Mouse (Mus musculus) CH12.LX (cell line): ENCODE results near the gene 2210011C24Rik. TPM values are rescaled to one million over a fixed set of nuclear protein-coding genes. Genes with fewer than 3 reads are reported as not detected.

Experiments
- DNase-seq: peaks from one replicate; pipeline ENCODE4 v3.0.0-alpha.2; 2013; ENCODE audit errors: extremely low read depth
- H3K27ac ChIP-seq: 2 replicates; pipeline ENCODE4 v1.5.1; 2012; ENCODE audit warnings: low read depth, mild to moderate bottlenecking, control low read depth, moderate library complexity; ENCODE audit not compliant: insufficient read depth
- H3K27me3 ChIP-seq: replicated peaks from 2 replicates; pipeline ENCODE3; 2012; ENCODE audit warnings: inconsistent platforms
- H3K36me3 ChIP-seq, 2 experiments: replicated peaks in 1 of 2; 2 replicates each; pipeline versions ENCODE3 to v1.6.1; 2012; ENCODE audit warnings: inconsistent platforms in 1 of 2, low read length in 1 of 2, mild to moderate bottlenecking in 1 of 2, mixed read lengths in 1 of 2, moderate library complexity in 1 of 2; ENCODE audit not compliant: control insufficient read depth in 1 of 2, insufficient read depth in 1 of 2
- H3K4me1 ChIP-seq, 2 experiments: 2 replicates each; pipeline ENCODE4 v1.6.1; 2012; ENCODE audit warnings: inconsistent platforms in 1 of 2, moderate library complexity in 1 of 2; ENCODE audit not compliant: insufficient read depth in 2 of 2, control insufficient read depth in 1 of 2
- H3K4me2 ChIP-seq: 2 replicates; pipeline ENCODE4 v1.6.1; 2012; ENCODE audit warnings: low read depth, mild to moderate bottlenecking, control low read depth; ENCODE audit not compliant: poor library complexity, insufficient read depth, severe bottlenecking
- H3K4me3 ChIP-seq, 3 experiments: fragments of 150-350 bp in 1 of 3; sonication (generic) in 1 of 3; replicated peaks in 1 of 3; 2 replicates each; pipeline versions ENCODE3 to v1.5.1; 2011 to 2012; ENCODE audit warnings: low read depth in 2 of 3, low read length in 2 of 3, mild to moderate bottlenecking in 2 of 3, moderate library complexity in 2 of 3, control low read depth in 1 of 3, improper control_type of control experiment in 1 of 3, inconsistent platforms in 1 of 3, mixed read lengths in 1 of 3; ENCODE audit not compliant: poor library complexity in 1 of 3
- H3K79me2 ChIP-seq: replicated peaks from 2 replicates; pipeline ENCODE4 v1.6.1; 2012; ENCODE audit warnings: mild to moderate bottlenecking, moderate library complexity; ENCODE audit not compliant: control insufficient read depth, poor library complexity, insufficient read depth, severe bottlenecking; ENCODE audit errors: extremely low read depth
- H3K9ac ChIP-seq: 2 replicates; pipeline ENCODE4 v1.6.1; 2012; ENCODE audit warnings: low read depth, mild to moderate bottlenecking, control low read depth, moderate library complexity; ENCODE audit not compliant: insufficient read depth
- H3K9me3 ChIP-seq: replicated peaks from 2 replicates; pipeline ENCODE3; 2012; ENCODE audit warnings: low read length, inconsistent platforms, mixed read lengths
- CHD1 ChIP-seq: IDR thresholded peaks from 2 replicates; pipeline ENCODE4 v1.6.1; 2012; ENCODE audit warnings: low read depth, low read length, improper control_type of control experiment, inconsistent platforms
- CTCF ChIP-seq, 2 experiments: IDR thresholded peaks in 1 of 2; conservative IDR thresholded peaks in 1 of 2; 2 replicates each; pipeline ENCODE4 v1.5.1; 2011 to 2012; ENCODE audit warnings: low read depth in 2 of 2, low read length in 2 of 2, improper control_type of control experiment in 1 of 2, inconsistent platforms in 1 of 2, mild to moderate bottlenecking in 1 of 2, moderate library complexity in 1 of 2
- ELF1 ChIP-seq: IDR thresholded peaks from 2 replicates; pipeline ENCODE4 v1.6.1; 2014; ENCODE audit warnings: low read depth, mild to moderate bottlenecking, inconsistent platforms, low read length, improper control_type of control experiment
- EP300 ChIP-seq: IDR thresholded peaks from 2 replicates; pipeline ENCODE4 v1.6.1; 2011; ENCODE audit warnings: low read length, improper control_type of control experiment
- GABPA ChIP-seq: IDR thresholded peaks from 2 replicates; pipeline ENCODE4 v1.6.1; 2012; ENCODE audit warnings: low read depth, low read length, improper control_type of control experiment, inconsistent platforms; ENCODE audit not compliant: insufficient replicate concordance
- HCFC1 ChIP-seq: IDR thresholded peaks from 2 replicates; pipeline ENCODE4 v1.6.1; 2012; ENCODE audit warnings: low read depth, mild to moderate bottlenecking, inconsistent platforms, low read length, improper control_type of control experiment
- IRF4 ChIP-seq: IDR thresholded peaks from 2 replicates; pipeline ENCODE4 v1.6.1; 2014; ENCODE audit warnings: low read depth, mild to moderate bottlenecking, inconsistent platforms, low read length, improper control_type of control experiment
- JUN ChIP-seq: IDR thresholded peaks from 2 replicates; pipeline ENCODE4 v1.6.1; 2011; ENCODE audit warnings: low read depth, mild to moderate bottlenecking, low read length, improper control_type of control experiment, moderate library complexity; ENCODE audit not compliant: insufficient read depth
- KAT2A ChIP-seq: IDR thresholded peaks from 2 replicates; pipeline ENCODE4 v1.6.1; 2012; ENCODE audit warnings: low read length, improper control_type of control experiment, inconsistent platforms; ENCODE audit not compliant: insufficient replicate concordance
- MEF2A ChIP-seq: IDR thresholded peaks from 2 replicates; pipeline ENCODE4 v1.6.1; 2014; ENCODE audit warnings: low read depth, mild to moderate bottlenecking, inconsistent platforms, low read length, improper control_type of control experiment, borderline replicate concordance
- MXI1 ChIP-seq: IDR thresholded peaks from 2 replicates; pipeline ENCODE4 v1.6.1; 2011; ENCODE audit warnings: mild to moderate bottlenecking, low read depth, low read length, improper control_type of control experiment
- MYC ChIP-seq: IDR thresholded peaks from 2 replicates; pipeline ENCODE4 v1.6.1; 2011; ENCODE audit warnings: low read depth, mild to moderate bottlenecking, improper control_type of control experiment, low read length
- NELFE ChIP-seq: IDR thresholded peaks from 2 replicates; pipeline ENCODE4 v1.6.1; 2011; ENCODE audit warnings: low read depth, low read length, improper control_type of control experiment
- NRF1 ChIP-seq: IDR thresholded peaks from 2 replicates; pipeline ENCODE4 v1.6.1; 2014; ENCODE audit warnings: low read depth, mild to moderate bottlenecking, inconsistent platforms, low read length, improper control_type of control experiment, moderate library complexity
- PAX5 ChIP-seq: IDR thresholded peaks from 2 replicates; pipeline ENCODE4 v1.6.1; 2012; ENCODE audit warnings: low read length, inconsistent platforms, mixed read lengths
- POLR2A ChIP-seq: IDR thresholded peaks from 2 replicates; pipeline ENCODE4 v1.6.1; 2011; ENCODE audit warnings: low read depth, mild to moderate bottlenecking, improper control_type of control experiment, low read length
- POLR2AphosphoS2 ChIP-seq: IDR thresholded peaks from 2 replicates; pipeline ENCODE4 v1.6.1; 2011; ENCODE audit warnings: low read depth, low read length, improper control_type of control experiment
- RAD21 ChIP-seq: IDR thresholded peaks from 2 replicates; pipeline ENCODE4 v1.6.1; 2011; ENCODE audit warnings: low read depth, mild to moderate bottlenecking, low read length, improper control_type of control experiment, moderate library complexity
- RCOR1 ChIP-seq: conservative IDR thresholded peaks from 2 replicates; pipeline ENCODE4 v1.6.1; 2012; ENCODE audit warnings: low read depth, mild to moderate bottlenecking, inconsistent platforms, low read length, improper control_type of control experiment
- TCF12 ChIP-seq: IDR thresholded peaks from 2 replicates; pipeline ENCODE4 v1.6.1; 2014; ENCODE audit warnings: low read depth, mild to moderate bottlenecking, inconsistent platforms, low read length, improper control_type of control experiment
- UBTF ChIP-seq: IDR thresholded peaks from 2 replicates; pipeline ENCODE4 v1.6.1; 2012; ENCODE audit warnings: low read depth, mild to moderate bottlenecking, inconsistent platforms, low read length, improper control_type of control experiment, moderate library complexity
- USF1 ChIP-seq: IDR thresholded peaks from 2 replicates; pipeline ENCODE4 v1.6.1; 2014; ENCODE audit warnings: low read depth, mild to moderate bottlenecking, inconsistent platforms, low read length, improper control_type of control experiment
- USF2 ChIP-seq: conservative IDR thresholded peaks from 2 replicates; pipeline ENCODE4 v1.6.1; 2011; ENCODE audit warnings: low read depth, low read length, improper control_type of control experiment
- ZKSCAN1 ChIP-seq: IDR thresholded peaks from 2 replicates; pipeline ENCODE4 v1.6.1; 2012; ENCODE audit warnings: low read depth, inconsistent platforms, low read length, improper control_type of control experiment, borderline replicate concordance
- ZMIZ1 ChIP-seq: IDR thresholded peaks from 2 replicates; pipeline ENCODE4 v1.6.1; 2012; ENCODE audit warnings: low read depth, mild to moderate bottlenecking, inconsistent platforms, low read length, improper control_type of control experiment
- ZNF384 ChIP-seq: IDR thresholded peaks from 2 replicates; pipeline ENCODE4 v1.6.1; 2012; ENCODE audit warnings: low read depth, low read length, improper control_type of control experiment, inconsistent platforms
- dilution Hi-C: fragments of 300-500 bp; cut with MboI; formaldehyde crosslinking; loops from 2 replicates; pipeline ENCODE4 v1.14.3; 2020; ENCODE audit warnings: low sequenced_read_pairs; ENCODE audit not compliant: extremely low pct_unique_long_range_greater_than_20kb, extremely low pct_ligation_motif_present
- in situ Hi-C: fragments of 300-500 bp; cut with MboI; formaldehyde crosslinking; loops from 3 replicates; pipeline ENCODE4 v1.14.3; 2019; ENCODE audit warnings: low sequenced_read_pairs, low pct_ligation_motif_present, low pct_unique_long_range_greater_than_20kb, mixed read lengths
- polyA plus RNA-seq: library from polyadenylated mRNA; unstranded; fragments of >175 nt; gene quantifications from 2 replicates; pipeline ENCODE4 v1.2.1, GENCODE M21; 2012; ENCODE audit warnings: low read depth; ENCODE audit not compliant: insufficient read length
- total RNA-seq, 2 experiments: library from RNA; depleted of rRNA; stranded (reverse); fragments of 300-350 nt in 1 of 2; fragments of >200 nt in 1 of 2; gene quantifications; 2 replicates each; pipeline ENCODE4 v1.2.3; 2012 to 2014

The 2210011C24Rik gene
- total and polyA plus RNA-seq, 3 experiments = not detected

DNA sequence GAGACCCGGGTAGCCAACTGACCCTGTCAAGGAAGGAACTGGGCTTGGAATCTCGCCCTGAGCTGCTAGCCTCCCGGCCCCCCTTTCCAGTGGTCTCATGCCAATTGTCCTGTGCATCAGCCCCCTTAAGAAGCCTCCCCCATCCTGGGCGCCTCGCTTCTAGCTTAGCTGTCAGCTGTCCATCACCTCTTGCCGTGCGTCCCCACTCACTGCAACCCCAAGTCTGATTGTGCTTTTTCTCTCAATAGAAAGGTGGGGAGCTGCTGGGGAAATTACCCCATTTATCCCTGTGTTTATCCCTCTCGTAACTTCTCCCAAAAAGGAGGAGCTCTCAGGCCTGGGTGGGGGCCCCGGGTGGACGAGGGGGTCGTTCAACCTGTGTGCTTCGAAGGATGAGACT is 16.0 kb downstream of the 2210011C24Rik start:
- peak overlapping the region; percentile 18; the same call in 1 of the 2 replicates for H3K4me2 ChIP-seq
- in situ Hi-C loops (no loop called here), dilution Hi-C loops (no loop called here)
- no peak for DNase-seq
- 0 out of 2 replicates have a peak overlapping the region, but pooled peaks have one; percentile 78 for H3K9ac ChIP-seq
- H3K9me3 ChIP-seq = no peaks in the 10 kb centered on the region
- peaks cover 3% of the 10 kb centered on the region; the same call in 1 of the 2 replicates for H3K79me2 ChIP-seq
- no peak for TF ChIP-seq TCF12
- no peak for TF ChIP-seq RAD21
- no peak for TF ChIP-seq MXI1
- no peak for TF ChIP-seq MEF2A
- TF ChIP-seq IRF4 = no peak
- no peak for TF ChIP-seq MYC
- no peak for TF ChIP-seq ZKSCAN1
- H3K4me3 ChIP-seq = no peak overlapping the region
- no peak overlapping the region for H3K27ac ChIP-seq
- peaks cover 13 to 36% of the 10 kb centered on the region in 2 experiments for H3K36me3 ChIP-seq
- peaks cover 10 to 25% of the 10 kb centered on the region in 2 experiments for H3K4me1 ChIP-seq
- no peaks in the 10 kb centered on the region for H3K27me3 ChIP-seq

DNA sequence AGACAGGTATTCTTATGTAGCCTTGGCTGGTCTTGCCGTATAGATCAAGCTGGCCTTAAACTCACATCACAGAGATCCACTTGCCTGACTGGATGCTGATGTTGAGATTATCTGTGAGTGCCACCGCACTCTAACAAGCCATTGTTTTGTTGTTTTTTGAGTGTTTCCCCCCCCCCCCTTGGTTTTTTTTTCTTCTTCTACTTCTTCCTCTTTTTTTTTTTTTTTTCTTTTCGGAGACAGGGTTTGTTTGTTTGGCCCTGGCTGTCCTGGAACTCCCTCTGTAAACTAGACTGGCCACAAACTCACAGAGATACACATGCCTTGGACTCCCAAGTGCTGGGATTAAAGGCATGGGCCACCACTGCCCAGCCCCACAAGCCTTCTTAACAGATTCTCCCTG is 17.9 kb downstream of the 2210011C24Rik start:
- Histone ChIP-seq H3K9me3 (no peaks in the 10 kb centered on the region), H3K79me2 (peaks cover 2% of the 10 kb centered on the region; the same call in 1 of the 2 replicates), H3K4me1 (peaks cover 2 to 20% of the 10 kb centered on the region in 2 experiments), H3K4me3 (no peak overlapping the region), H3K36me3 (peaks cover 18 to 32% of the 10 kb centered on the region in 2 experiments)
- in situ Hi-C loops = no loop called here
- TF ChIP-seq CTCF (conservative IDR thresholded peaks at IDR 0.05 in 1 of 2, IDR thresholded peaks at IDR 0.05 in 1 of 2; ENCODE audit: low read depth in 2 of 2, low read length in 2 of 2) (no peak), IRF4 (no peak), NRF1 (no peak), ZNF384 (peak; percentile 77)
- TF ChIP-seq, all 38 proteins: peak for 1
- dilution Hi-C loops = no loop called here
- DNase-seq = no peak
- Histone ChIP-seq H3K27ac (no peak overlapping the region), H3K27me3 (no peaks in the 10 kb centered on the region), H3K4me2 (no peak overlapping the region), H3K9ac (no peak overlapping the region)

GRCm38 (mm10) chr8:83992488-83992887 is 19.5 kb downstream of the 2210011C24Rik start:
- DNase-seq = no peak
- peaks cover 0 to 29% of the 10 kb centered on the region in 2 experiments; a peak in 2 of 4 replicates for H3K4me1 ChIP-seq
- in situ Hi-C loops = no loop called here
- no peak overlapping the region for H3K9ac ChIP-seq
- no peak overlapping the region for H3K4me2 ChIP-seq
- H3K79me2 ChIP-seq = no peaks in the 10 kb centered on the region
- no peak overlapping the region for H3K27ac ChIP-seq
- no peaks in the 10 kb centered on the region for H3K9me3 ChIP-seq
- H3K36me3 ChIP-seq = peaks cover 24 to 42% of the 10 kb centered on the region in 2 experiments
- dilution Hi-C loops = no loop called here
- no peaks in the 10 kb centered on the region for H3K27me3 ChIP-seq
- no peak overlapping the region for H3K4me3 ChIP-seq
- no peak for TF ChIP-seq POLR2A
- no peak for TF ChIP-seq PAX5
- no peak for TF ChIP-seq NRF1
- TF ChIP-seq EP300 = no peak
- no peak for TF ChIP-seq USF1
- no peak for TF ChIP-seq GABPA
- no peak for TF ChIP-seq USF2
- TF ChIP-seq KAT2A = no peak
- TF ChIP-seq ELF1 = no peak
- TF ChIP-seq RCOR1 = no peak
- no peak for TF ChIP-seq RAD21
- no peak for TF ChIP-seq POLR2AphosphoS2
- TF ChIP-seq MXI1 = no peak
- TF ChIP-seq UBTF = no peak
- TF ChIP-seq HCFC1 = no peak
- no peak for TF ChIP-seq IRF4
- TF ChIP-seq NELFE = no peak
- TF ChIP-seq CHD1 = no peak
- no peak for TF ChIP-seq JUN
- no peak for TF ChIP-seq ZMIZ1
